Mouse (Mus musculus) olfactory bulb, adult 2 months (tissue): ENCODE measurements around the gene Rab6b.

Experiments used
- CTCF ChIP-seq: fragments of 200-500 bp; IDR thresholded peaks from 2 replicates; pipeline ENCODE4 v1.5.1; 2012; ENCODE audit warnings: low read depth, mild to moderate bottlenecking, low read length, moderate library complexity; ENCODE audit not compliant: insufficient read depth
- POLR2A ChIP-seq: fragments of 200-500 bp; IDR thresholded peaks from 2 replicates; pipeline ENCODE4 v1.6.1; 2012; ENCODE audit warnings: mild to moderate bottlenecking, low read depth, low read length, moderate library complexity; ENCODE audit not compliant: insufficient read depth

GRCm38 (mm10) chr9:103232232-103233005, 120.8 kb downstream of the Rab6b start:
- TF ChIP-seq CTCF (no peak), POLR2A (no peak)
